Mouse (Mus musculus) 416B (cell line): ENCODE data around the gene Pgs1.

ENCODE experiments used
- DNase-seq: peaks from one replicate; pipeline ENCODE4 v3.0.0; 2011; ENCODE audit warnings: low read depth

The Pgs1 gene

GRCm38 (mm10) chr11:117976081-117976582, 10.0 kb upstream of the Pgs1 start:
- DNase-seq = peak; percentile 78

DNA sequence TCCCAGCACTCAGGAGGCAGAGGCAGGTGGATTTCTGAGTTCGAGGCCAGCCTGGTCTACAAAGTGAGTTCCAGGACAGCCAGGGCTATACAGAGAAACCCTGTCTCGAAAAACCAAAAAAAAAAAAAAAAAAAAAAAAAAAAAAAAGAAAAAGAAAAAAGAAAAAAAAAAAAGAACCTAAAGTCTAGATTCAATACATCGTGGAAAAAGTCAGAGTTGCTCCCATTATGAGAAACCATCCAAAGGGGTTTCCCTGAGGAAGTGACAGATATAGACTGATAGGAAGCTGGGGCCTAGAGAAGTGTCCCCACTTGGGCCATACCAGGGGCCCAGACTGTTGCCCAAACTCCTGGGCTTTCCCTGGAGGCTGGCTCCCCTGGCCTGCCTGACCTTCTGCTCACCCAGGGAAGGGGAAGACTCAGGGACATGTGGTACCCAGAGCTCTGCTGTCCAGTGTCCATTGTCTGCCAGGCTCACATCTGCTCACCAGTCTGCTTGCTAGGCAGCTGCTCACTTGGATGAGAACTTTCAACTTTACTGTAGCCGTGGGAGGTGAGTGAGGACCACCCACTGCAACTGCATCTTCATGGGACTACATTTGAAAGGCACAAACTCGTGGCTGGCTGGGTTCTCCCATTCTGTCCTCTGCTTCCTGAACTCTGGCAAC, 8.3 kb upstream of the Pgs1 start:
- DNase-seq = no peak

- DNase-seq = peak; percentile 96
Observed at GRCm38 (mm10) chr11:117979388-117979787, 6.7 kb upstream of the Pgs1 start.

DNA sequence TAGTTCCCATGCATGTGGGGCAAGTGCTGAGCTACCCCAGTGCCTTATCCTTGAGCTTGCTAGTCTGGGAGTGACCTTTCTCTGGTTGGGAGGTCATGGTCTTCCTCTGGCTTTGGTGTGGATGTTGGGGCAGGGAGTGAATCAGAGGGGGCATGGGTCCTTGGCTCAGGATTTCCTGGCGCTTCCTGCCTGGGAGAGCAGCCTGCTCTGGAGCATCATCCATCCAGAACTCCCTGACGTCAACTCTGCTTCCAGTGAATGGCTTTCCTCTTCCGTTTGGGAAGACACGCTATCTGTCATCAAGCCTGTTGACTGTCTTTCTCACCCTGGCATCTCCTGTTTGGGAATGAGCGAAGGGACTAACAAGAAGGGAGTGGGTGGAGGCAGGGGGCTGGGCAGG, 3.7 kb upstream of the Pgs1 start:
- DNase-seq = no peak

DNA sequence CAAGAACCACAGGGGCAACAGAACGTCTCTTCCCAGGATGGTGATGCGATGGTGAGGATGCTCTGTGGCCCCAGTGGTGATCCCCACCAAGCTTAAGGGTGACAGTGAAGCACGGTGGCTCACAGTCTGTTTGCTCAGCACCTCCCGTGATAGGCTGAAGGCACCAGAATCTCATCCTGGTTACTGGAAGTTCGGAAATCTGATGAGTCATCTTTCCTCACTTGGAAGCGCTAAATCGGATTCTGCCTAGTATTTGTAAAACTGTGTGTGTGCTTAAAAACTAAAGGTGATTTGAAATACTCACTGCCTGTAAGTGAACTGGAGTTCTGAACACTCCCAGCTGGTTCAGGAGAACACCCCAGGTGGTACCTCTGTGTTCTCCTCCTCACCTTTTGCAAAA, 2.3 kb upstream of the Pgs1 start:
- DNase-seq = no peak

DNA sequence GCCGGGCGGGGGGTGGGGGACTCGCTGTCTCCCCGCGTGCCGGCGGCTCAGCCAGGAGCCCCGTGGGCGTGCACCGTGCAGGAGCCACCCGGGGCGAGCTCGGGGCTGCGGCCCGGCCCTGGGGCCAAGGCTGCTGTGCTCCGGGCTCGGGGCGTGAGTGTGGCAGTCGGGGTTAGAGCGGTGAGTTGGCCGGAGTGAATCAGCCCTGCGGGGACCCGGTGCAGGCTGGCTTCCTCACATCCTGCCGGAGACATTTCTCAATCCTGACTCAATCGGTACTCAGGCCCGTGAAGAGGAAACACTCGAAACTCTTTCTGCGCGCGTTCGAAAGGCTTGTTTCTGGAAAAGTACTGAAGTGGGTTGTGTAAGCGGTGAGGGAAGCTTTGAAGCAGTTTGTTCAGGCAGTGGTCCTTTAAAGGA, 950 bp downstream of the Pgs1 start:
- DNase-seq = peak; percentile 84

GRCm38 (mm10) chr11:117987968-117988367, 1.9 kb downstream of the Pgs1 start:
- peak; percentile 91 for DNase-seq

DNA sequence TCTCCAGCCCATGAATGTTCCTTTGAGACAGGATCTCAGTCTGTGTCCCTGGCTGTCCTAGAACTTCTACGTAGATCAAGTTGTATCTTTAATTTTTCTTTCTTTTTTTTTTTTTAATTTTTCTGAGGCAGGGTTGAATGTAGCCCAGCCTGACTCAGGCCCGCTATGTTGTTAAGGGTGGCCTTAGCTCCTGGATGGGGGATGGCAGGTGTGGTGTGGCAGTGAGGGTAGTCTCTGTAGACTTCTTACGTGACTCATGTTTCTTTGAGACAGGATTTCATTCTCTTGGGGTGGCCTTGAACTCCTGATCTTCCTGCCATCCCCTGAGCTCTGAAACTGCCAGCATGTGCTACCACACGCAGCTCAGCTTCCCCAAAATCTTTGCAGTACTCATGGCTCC, 3.1 kb downstream of the Pgs1 start:
- peak; percentile 85 for DNase-seq

DNA sequence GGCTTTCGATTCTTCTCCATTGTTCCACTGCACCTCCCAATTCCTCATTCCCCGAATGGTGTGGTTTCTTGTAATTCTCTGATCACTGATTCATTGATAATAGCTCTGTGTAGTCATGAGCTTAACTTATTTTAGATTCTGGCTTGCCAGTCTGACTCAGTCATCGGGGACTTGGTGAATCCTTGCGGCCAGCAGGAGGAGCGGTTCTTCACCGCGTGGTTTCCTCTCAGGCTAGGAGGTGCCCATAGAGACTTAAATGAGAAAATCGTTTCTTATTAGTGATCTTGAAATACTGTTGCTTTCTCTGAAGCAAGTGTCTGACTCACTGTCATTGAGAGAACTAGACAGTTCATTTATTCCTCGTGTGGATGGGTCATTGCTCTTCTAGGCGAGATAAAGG, 3.8 kb downstream of the Pgs1 start:
- DNase-seq = peak; percentile 89

DNA sequence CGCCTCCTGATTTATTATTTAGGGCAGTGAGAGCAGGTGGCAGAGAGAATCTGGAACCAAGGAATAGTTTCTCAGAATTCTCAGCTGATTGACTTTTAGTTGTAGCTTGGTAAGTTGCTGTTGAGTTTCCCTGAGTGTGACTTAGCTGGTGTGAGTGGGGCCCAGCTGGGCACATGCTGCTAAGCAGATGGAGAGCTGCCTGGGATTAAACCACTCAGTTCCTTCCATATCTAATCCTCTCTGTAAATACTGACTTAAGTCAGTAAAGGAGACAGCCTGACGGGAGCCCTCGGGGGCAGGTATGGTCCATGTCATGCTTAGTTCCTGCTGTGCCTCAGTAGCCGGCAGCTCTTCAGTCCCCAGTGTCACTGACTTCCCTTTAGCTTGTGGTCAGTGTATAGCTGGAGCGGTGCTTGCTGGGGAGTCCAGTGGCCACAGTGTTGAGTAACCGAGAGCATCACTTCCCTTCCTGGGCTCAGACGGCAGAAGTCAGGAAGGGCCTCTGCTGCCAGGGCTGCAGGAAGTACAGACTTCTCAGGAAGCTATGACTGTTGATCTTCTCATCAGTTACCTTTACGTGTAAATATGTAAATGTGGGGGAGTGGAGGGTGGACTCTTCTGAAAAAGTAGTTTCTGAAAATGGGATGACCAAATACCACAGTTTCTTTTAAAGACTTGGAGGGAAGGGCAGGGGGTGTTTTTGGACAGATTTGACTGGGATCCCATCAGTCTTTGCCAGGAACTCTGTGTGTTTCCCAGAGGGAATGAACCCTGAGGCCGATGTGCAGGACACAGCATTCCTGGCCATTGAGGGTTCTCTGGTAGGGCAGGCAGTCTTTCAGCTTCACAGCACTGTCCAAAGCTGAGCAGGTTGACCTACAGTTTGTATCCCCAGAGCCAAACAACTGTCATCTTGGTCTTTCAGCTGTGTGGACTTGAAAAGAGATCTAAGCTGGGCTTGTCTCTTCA, 5.7 kb downstream of the Pgs1 start:
- DNase-seq = peak; percentile 97

DNA sequence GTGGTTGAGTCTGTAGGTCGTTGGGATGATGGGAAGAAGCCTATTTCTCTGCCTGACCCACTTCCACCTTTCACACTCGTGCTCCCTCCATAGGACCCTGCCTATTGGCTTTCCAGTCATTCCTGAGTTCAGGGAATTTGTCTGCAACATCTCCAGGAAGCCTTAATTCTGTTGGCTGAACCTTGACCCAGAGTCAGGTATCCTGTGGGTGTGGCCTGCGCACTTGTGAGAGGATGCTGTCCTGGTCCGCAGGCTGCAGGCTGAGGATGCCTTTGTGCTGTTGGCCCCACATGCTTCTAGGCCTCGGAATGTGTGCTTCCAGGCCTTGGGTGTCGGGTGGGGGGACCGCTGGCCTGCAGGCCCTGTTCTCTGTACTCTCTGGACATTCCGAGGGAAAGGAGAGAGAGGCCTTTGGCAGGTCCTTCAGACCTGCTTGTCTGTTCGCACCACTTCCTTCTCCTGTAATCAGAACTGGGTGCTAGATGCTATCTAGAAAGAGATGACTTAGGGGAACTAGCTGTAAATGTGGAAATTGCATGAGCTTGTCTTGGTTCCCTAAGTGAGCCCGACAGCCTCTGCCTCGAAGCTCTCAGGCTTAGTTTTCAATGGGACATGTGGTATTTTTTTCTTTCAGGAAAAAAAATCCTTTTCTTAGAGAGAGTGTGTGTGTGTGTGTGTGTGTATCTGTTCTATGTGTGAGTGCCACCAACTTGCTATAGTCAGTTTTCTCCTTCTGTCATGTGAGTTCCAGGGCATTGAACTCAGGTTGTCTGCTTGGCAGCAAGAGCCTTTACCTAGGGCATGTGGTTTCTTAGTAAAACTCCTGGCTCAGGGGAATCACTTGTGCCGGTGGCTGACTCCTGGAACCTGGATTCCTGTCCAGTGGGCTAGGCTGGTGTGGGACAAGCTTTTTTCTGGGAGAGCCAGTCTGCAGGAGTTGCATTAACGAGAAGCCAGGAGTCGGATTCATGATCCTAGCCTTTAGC, 7.4 kb downstream of the Pgs1 start:
- DNase-seq = peak; percentile 74

GRCm38 (mm10) chr11:117994250-117995057, 8.4 kb downstream of the Pgs1 start:
- DNase-seq = no peak

DNA sequence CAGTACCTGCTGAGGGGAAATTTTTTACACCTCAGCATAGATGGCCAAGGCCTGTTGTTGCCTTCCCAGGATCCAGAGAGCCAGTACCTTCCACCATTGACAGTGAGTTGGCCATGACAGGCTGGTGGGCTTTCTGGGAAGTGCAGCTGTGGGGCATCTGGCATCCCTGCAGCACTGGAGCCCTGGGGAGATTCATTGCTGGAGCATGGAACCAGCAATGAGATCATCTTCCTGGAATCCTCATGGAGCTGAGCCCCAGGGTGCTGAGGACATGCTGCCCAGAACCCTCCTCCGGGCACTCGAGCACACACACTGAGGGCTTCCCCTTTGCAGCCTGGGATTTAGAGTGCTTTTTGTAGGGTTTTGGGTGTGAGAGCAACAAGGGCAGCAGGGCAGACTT, 9.2 kb downstream of the Pgs1 start:
- DNase-seq = no peak

DNA sequence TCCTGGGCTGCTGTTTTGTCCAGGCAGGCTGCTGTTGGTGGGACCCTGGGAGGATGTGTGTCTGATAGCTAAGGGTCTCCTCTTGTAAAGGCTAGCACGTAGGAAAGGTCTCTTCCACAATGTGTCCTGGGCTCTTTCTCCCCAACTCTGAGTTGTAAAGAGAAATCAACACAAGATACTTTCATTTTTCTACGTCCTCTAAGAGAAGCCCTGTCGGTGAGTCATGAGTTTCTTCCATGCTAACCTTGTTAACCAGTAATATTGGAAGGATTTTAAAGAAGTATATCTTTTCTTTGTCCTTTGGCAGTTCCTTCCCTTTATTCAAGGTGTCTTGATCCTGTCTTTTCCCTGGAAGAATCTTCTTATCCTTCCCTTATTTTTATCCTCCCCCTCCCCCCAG, 9.6 kb downstream of the Pgs1 start:
- DNase-seq = no peak

- no peak for DNase-seq
Observed at GRCm38 (mm10) chr11:117996066-117996465, 10.0 kb downstream of the Pgs1 start.

DNA sequence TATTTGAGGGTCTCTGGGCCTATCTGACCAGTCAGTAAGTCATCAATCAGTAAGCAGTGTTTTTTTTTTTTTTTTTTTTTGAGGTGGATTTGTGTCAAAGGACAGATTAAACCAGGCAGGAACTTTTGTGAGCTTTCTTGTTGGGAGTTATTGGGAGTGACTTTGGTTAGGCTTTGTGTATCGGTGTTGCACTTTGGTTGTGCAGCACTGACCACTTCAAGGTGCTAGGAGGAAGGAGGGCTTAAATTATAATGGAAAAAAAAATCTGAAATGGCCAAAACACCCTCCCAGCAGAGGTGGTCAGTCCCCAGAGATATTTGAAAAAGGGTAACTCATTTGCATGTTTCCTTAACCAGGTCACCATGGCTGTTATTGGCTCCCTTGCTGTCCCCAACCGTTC, 11.0 kb downstream of the Pgs1 start:
- no peak for DNase-seq

- no peak for DNase-seq
Observed at GRCm38 (mm10) chr11:117998356-117998755, 12.3 kb downstream of the Pgs1 start.

DNA sequence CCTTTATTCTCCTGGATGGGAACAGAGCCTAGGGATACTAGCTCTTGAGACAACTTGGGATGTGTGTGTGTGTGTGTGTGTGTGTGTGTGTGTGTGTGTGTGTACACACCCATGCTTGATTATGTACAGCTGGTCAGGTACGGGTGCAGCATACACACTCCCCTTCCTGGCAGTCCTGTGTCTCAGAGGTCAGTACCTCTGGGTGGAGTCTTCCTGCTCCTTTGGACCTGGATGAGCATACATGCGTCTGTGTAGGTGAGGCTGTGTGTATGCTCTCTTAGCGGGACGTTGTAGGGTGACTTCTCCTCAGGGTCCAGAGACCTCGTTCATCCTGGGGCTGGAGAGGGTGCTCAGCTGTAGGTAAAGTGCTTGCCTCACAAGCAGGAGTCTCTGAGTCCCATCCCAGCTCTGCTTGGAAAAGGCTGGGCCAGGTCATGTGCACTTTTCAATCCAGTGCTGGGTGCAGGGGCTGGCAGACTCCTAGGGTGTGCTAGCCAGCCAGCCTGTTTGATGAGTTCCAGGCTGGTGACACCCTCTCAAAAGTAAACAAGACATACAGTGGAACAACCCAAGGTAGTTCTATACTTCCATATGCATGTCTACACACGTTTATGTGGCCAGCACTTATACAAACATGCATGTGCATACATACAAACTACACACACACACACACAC, 13.3 kb downstream of the Pgs1 start:
- no peak for DNase-seq

DNA sequence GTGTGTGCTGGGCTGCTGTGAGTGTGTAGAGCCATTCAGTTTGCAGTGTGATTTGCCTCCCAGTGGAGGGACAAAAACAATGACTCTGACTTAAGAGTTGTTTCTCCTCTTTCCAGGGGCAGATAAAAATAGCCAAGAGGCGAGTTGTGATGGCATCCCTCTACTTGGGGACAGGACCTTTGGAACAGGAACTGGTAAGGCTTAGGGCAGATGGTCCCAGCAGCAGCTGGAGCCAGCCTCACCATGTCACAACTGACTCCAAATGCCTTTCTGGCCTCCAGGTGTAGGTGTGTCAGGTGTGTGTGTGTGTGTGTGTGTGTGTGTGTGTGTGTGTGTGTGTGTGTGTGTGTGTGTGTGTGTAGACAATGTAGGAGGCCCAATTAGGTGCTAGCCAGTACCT, 14.0 kb downstream of the Pgs1 start:
- no peak for DNase-seq

DNA sequence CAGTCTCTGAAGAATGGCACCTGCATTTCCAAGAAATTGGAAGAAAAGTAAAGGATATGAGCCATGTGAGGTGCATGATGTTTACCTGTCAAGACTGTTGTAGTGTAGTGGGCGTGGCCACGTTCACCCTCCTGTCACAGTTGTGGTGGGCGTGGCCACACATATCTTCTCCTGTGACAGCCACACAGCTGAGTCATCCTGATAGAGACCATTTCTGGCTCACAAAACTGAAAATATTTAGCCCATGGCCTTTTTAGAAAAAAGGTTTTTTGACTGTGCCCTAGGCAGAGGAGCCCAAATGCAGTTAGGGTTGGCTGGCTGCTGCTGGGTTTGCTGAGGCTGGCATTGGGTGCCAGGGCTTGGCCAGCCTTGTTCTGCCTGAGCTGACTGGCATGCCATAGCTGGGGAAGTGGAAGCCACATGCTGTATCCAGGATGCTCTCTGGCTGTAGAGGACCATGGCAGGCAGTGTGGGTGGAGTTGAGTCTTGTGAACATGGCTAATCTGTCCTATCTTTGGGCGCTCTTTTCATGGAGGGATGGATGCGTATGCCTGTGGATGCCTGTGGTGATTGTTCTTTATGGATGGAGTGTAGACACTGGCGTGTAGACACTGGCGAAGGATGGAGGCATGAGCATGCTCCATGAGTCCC, 14.6 kb downstream of the Pgs1 start:
- peak; percentile 72 for DNase-seq
